Mouse (Mus musculus): Measurements from ENCODE around the gene Nr3c2. TPM values are rescaled to one million over a fixed set of nuclear protein-coding genes. Genes with fewer than 3 reads are reported as not detected.

The Nr3c2 gene
- polyA plus RNA-seq, 1 experiment from 2014 or later, result 2.9 TPM

GRCm38 (mm10) chr8:77213893-77214464 is 314.7 kb downstream of the Nr3c2 start:
- WGBS, result 50% methylated on average over 3 of the region's 3 CpGs
- H3K9me3 ChIP-seq (ENCODE audit: control insufficient read depth, low read length), result no peaks in the 10 kb centered on the region
- peak overlapping the region; percentile 48; the same call in 1 of the 2 replicates for H3K27ac ChIP-seq (ENCODE audit: low read depth)
- H3K4me1 ChIP-seq (replicated peaks; ENCODE audit: control insufficient read depth, insufficient read depth, low read length), result peaks cover 10% of the 10 kb centered on the region
- no peaks in the 10 kb centered on the region for H3K27me3 ChIP-seq (replicated peaks; ENCODE audit: control insufficient read depth, insufficient read depth, low read length)
- no peaks in the 10 kb centered on the region for H3K36me3 ChIP-seq (ENCODE audit: control insufficient read depth, insufficient read depth, low read length)
- no peak for DNase-seq (ENCODE audit: low spot score)
- H3K4me3 ChIP-seq (ENCODE audit: low read depth, low read length), result no peak overlapping the region
- H3K4me2 ChIP-seq (ENCODE audit: low read length), result no peak overlapping the region; the same call in 1 of the 2 replicates
- ATAC-seq (replicated peaks; ENCODE audit: low FRiP score, low TSS enrichment, low read depth), result no peak
- no peak overlapping the region for H3K9ac ChIP-seq (ENCODE audit: low read length)

DNA sequence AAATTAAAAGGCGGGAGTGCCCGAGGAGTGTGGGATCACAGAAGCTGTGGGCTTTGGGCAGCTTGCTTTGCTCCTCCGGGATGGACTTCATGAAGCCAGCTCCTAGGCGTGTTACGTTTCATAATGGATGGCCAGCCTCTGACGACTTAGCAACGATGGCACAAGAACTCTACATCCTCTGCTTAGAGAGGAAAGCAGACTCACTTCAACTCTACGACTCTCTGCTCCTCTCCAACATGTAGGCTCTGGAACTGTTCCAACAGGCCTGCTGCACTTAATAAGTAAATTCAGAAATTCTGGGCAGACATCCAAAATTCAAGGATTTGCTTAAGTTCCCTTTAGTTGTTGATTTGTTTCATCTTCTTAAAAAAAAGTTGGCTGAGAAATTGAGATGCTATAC is 315.4 kb downstream of the Nr3c2 start:
- Histone ChIP-seq H3K4me2 (ENCODE audit: low read length) (peak overlapping the region; percentile 31), H3K27ac (ENCODE audit: low read depth) (peak overlapping the region; percentile 48)

GRCm38 (mm10) chr8:77215191-77215590 is 315.9 kb downstream of the Nr3c2 start:
- DNase-seq (ENCODE audit: low spot score), result no peak
- Histone ChIP-seq H3K9ac (ENCODE audit: low read length) (no peak overlapping the region), H3K4me3 (ENCODE audit: low read depth, low read length) (no peak overlapping the region), H3K4me1 (replicated peaks; ENCODE audit: control insufficient read depth, insufficient read depth, low read length) (peaks cover 10% of the 10 kb centered on the region), H3K36me3 (ENCODE audit: control insufficient read depth, insufficient read depth, low read length) (no peaks in the 10 kb centered on the region), H3K27ac (ENCODE audit: low read depth) (no peak overlapping the region), H3K4me2 (ENCODE audit: low read length) (no peak overlapping the region), H3K27me3 (replicated peaks; ENCODE audit: control insufficient read depth, insufficient read depth, low read length) (no peaks in the 10 kb centered on the region), H3K9me3 (ENCODE audit: control insufficient read depth, low read length) (no peaks in the 10 kb centered on the region)
- WGBS, result 58% methylated on average over 6 of the region's 6 CpGs
- no peak for ATAC-seq (replicated peaks; ENCODE audit: low FRiP score, low TSS enrichment, low read depth)

More for the DNA sequence above, 315.4 kb downstream of the Nr3c2 start:
- Histone ChIP-seq H3K9ac (ENCODE audit: low read length) (no peak overlapping the region), H3K4me3 (ENCODE audit: low read depth, low read length) (no peak overlapping the region), H3K9me3 (ENCODE audit: control insufficient read depth, low read length) (no peaks in the 10 kb centered on the region), H3K4me1 (replicated peaks; ENCODE audit: control insufficient read depth, insufficient read depth, low read length) (peaks cover 10% of the 10 kb centered on the region), H3K27me3 (replicated peaks; ENCODE audit: control insufficient read depth, insufficient read depth, low read length) (no peaks in the 10 kb centered on the region), H3K36me3 (ENCODE audit: control insufficient read depth, insufficient read depth, low read length) (no peaks in the 10 kb centered on the region)
- WGBS, result 30% methylated on average over 8 of the region's 8 CpGs
- ATAC-seq (replicated peaks; ENCODE audit: low FRiP score, low TSS enrichment, low read depth), result no peak
- DNase-seq (ENCODE audit: low spot score), result peak; percentile 59

GRCm38 (mm10) chr8:77223123-77223522 is 323.9 kb downstream of the Nr3c2 start:
- Histone ChIP-seq H3K27me3 (replicated peaks; ENCODE audit: control insufficient read depth, insufficient read depth, low read length) (no peaks in the 10 kb centered on the region), H3K9ac (ENCODE audit: low read length) (no peak overlapping the region), H3K4me1 (replicated peaks; ENCODE audit: control insufficient read depth, insufficient read depth, low read length) (no peaks in the 10 kb centered on the region), H3K27ac (ENCODE audit: low read depth) (no peak overlapping the region), H3K4me2 (ENCODE audit: low read length) (no peak overlapping the region), H3K36me3 (ENCODE audit: control insufficient read depth, insufficient read depth, low read length) (no peaks in the 10 kb centered on the region), H3K4me3 (ENCODE audit: low read depth, low read length) (no peak overlapping the region), H3K9me3 (ENCODE audit: control insufficient read depth, low read length) (no peaks in the 10 kb centered on the region)
- no peak for DNase-seq (ENCODE audit: low spot score)
- WGBS, result 52% methylated on average over 4 of the region's 4 CpGs
- ATAC-seq (replicated peaks; ENCODE audit: low FRiP score, low TSS enrichment, low read depth), result no peak

DNA sequence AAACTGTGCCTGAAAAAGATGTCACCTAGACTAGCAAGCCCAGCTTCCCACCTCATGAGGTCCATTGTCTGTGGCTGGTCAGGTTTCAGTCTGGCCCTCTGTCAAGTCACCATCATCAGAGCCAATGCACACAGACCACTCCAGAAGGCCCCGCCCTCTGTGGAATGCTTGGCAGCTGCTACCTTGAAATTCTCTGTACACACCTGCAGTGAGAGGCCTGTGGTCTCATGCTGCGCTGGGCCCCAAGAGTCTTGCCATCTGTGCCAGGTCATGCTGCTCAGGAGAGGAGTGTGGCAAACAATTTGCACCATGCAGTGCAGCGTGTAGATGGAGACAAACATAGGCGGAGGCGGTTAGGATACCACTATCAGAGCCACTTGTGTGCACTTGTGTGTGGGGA is 328.5 kb downstream of the Nr3c2 start:
- 90% methylated on average over 5 of the region's 5 CpGs for WGBS
- Histone ChIP-seq H3K27ac (ENCODE audit: low read depth) (no peak overlapping the region), H3K9me3 (ENCODE audit: control insufficient read depth, low read length) (no peaks in the 10 kb centered on the region), H3K27me3 (replicated peaks; ENCODE audit: control insufficient read depth, insufficient read depth, low read length) (no peaks in the 10 kb centered on the region), H3K4me3 (ENCODE audit: low read depth, low read length) (no peak overlapping the region), H3K4me1 (replicated peaks; ENCODE audit: control insufficient read depth, insufficient read depth, low read length) (0 out of 2 replicates have a peak, but pooled peaks cover 6% of the 10 kb centered on the region), H3K9ac (ENCODE audit: low read length) (no peak overlapping the region), H3K36me3 (ENCODE audit: control insufficient read depth, insufficient read depth, low read length) (no peaks in the 10 kb centered on the region), H3K4me2 (ENCODE audit: low read length) (no peak overlapping the region)
- peak; percentile 53; the same call in 1 of the 2 replicates for ATAC-seq (replicated peaks; ENCODE audit: low FRiP score, low TSS enrichment, low read depth)
- DNase-seq (ENCODE audit: low spot score), result no peak

GRCm38 (mm10) chr8:77228688-77229087 is 329.4 kb downstream of the Nr3c2 start:
- ATAC-seq (replicated peaks; ENCODE audit: low FRiP score, low TSS enrichment, low read depth) (no peak), DNase-seq (ENCODE audit: low spot score) (no peak)
- no peaks in the 10 kb centered on the region for H3K36me3 ChIP-seq (ENCODE audit: control insufficient read depth, insufficient read depth, low read length)
- H3K4me1 ChIP-seq (replicated peaks; ENCODE audit: control insufficient read depth, insufficient read depth, low read length), result 0 out of 2 replicates have a peak, but pooled peaks cover 8% of the 10 kb centered on the region
- no peaks in the 10 kb centered on the region for H3K9me3 ChIP-seq (ENCODE audit: control insufficient read depth, low read length)
- WGBS, result 82% methylated on average over 7 of the region's 7 CpGs
- no peak overlapping the region for H3K4me2 ChIP-seq (ENCODE audit: low read length)
- no peak overlapping the region for H3K9ac ChIP-seq (ENCODE audit: low read length)
- H3K27ac ChIP-seq (ENCODE audit: low read depth), result no peak overlapping the region
- no peak overlapping the region for H3K4me3 ChIP-seq (ENCODE audit: low read depth, low read length)
- no peaks in the 10 kb centered on the region for H3K27me3 ChIP-seq (replicated peaks; ENCODE audit: control insufficient read depth, insufficient read depth, low read length)

- 91% methylated on average over 1 of the region's 1 CpGs for WGBS
- ATAC-seq (replicated peaks; ENCODE audit: low FRiP score, low TSS enrichment, low read depth) (no peak), DNase-seq (ENCODE audit: low spot score) (no peak)
These were observed 332.0 kb downstream of the Nr3c2 start for GRCm38 (mm10) chr8:77231211-77231610.

GRCm38 (mm10) chr8:77231834-77232233 is 332.6 kb downstream of the Nr3c2 start:
- Histone ChIP-seq H3K27me3 (replicated peaks; ENCODE audit: control insufficient read depth, insufficient read depth, low read length) (no peaks in the 10 kb centered on the region), H3K36me3 (ENCODE audit: control insufficient read depth, insufficient read depth, low read length) (no peaks in the 10 kb centered on the region), H3K4me2 (ENCODE audit: low read length) (no peak overlapping the region), H3K9me3 (ENCODE audit: control insufficient read depth, low read length) (no peaks in the 10 kb centered on the region), H3K4me1 (replicated peaks; ENCODE audit: control insufficient read depth, insufficient read depth, low read length) (0 out of 2 replicates have a peak, but pooled peaks cover 8% of the 10 kb centered on the region), H3K27ac (ENCODE audit: low read depth) (no peak overlapping the region), H3K4me3 (ENCODE audit: low read depth, low read length) (no peak overlapping the region), H3K9ac (ENCODE audit: low read length) (no peak overlapping the region)
- WGBS, result 49% methylated on average over 6 of the region's 6 CpGs
- DNase-seq (ENCODE audit: low spot score), result no peak
- no peak for ATAC-seq (replicated peaks; ENCODE audit: low FRiP score, low TSS enrichment, low read depth)

More at GRCm38 (mm10) chr8:77231211-77231610, 332.0 kb downstream of the Nr3c2 start:
- Histone ChIP-seq H3K9me3 (ENCODE audit: control insufficient read depth, low read length) (no peaks in the 10 kb centered on the region), H3K27me3 (replicated peaks; ENCODE audit: control insufficient read depth, insufficient read depth, low read length) (no peaks in the 10 kb centered on the region), H3K4me1 (replicated peaks; ENCODE audit: control insufficient read depth, insufficient read depth, low read length) (0 out of 2 replicates have a peak, but pooled peaks cover 8% of the 10 kb centered on the region), H3K9ac (ENCODE audit: low read length) (no peak overlapping the region), H3K4me2 (ENCODE audit: low read length) (no peak overlapping the region), H3K27ac (ENCODE audit: low read depth) (no peak overlapping the region), H3K36me3 (ENCODE audit: control insufficient read depth, insufficient read depth, low read length) (no peaks in the 10 kb centered on the region), H3K4me3 (ENCODE audit: low read depth, low read length) (no peak overlapping the region)

DNA sequence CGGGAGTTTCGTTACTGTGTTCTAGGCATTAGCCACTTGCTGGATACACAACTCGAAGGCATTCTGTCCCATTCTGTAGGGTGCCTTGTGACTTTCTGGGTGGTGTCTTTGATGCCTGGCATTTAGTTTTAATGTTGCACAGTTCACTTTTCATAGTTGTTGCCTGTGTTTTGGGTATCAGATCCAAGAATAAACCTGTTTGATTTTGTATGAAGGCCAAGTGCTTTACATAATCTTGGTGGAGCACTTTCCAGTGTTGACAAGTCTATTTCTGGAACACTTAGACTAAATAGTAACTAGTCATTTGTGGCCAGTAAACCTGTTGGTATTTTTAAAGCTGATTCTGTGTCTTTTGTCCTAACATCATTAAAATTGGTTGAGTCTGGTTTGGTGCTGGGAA is 333.2 kb downstream of the Nr3c2 start:
- 90% methylated on average over 3 of the region's 3 CpGs for WGBS

More for the DNA sequence above, 333.2 kb downstream of the Nr3c2 start:
- Histone ChIP-seq H3K27me3 (replicated peaks; ENCODE audit: control insufficient read depth, insufficient read depth, low read length) (no peaks in the 10 kb centered on the region), H3K4me1 (replicated peaks; ENCODE audit: control insufficient read depth, insufficient read depth, low read length) (0 out of 2 replicates have a peak, but pooled peaks cover 8% of the 10 kb centered on the region), H3K9me3 (ENCODE audit: control insufficient read depth, low read length) (no peaks in the 10 kb centered on the region), H3K9ac (ENCODE audit: low read length) (no peak overlapping the region), H3K27ac (ENCODE audit: low read depth) (no peak overlapping the region), H3K36me3 (ENCODE audit: control insufficient read depth, insufficient read depth, low read length) (no peaks in the 10 kb centered on the region), H3K4me3 (ENCODE audit: low read depth, low read length) (no peak overlapping the region), H3K4me2 (ENCODE audit: low read length) (no peak overlapping the region)
- DNase-seq (ENCODE audit: low spot score), result no peak
- no peak for ATAC-seq (replicated peaks; ENCODE audit: low FRiP score, low TSS enrichment, low read depth)
